Mouse (Mus musculus): ENCODE results near the gene Ttc7. TPM values are rescaled to one million over a fixed set of nuclear protein-coding genes. Genes with fewer than 3 reads are reported as not detected.

The Ttc7 gene
- total and polyA plus RNA-seq, 3 experiments = 22.8 to 42.4 TPM; not detected in 1

GRCm38 (mm10) chr17:87305065-87305464 lies 22.4 kb downstream of the Ttc7 start:
- no peak for TF ChIP-seq ZMIZ1 (IDR thresholded peaks at IDR 0.05; ENCODE audit: low read depth, low read length)
- TF ChIP-seq MAX (IDR thresholded peaks at IDR 0.05; ENCODE audit: low read length) = no peak
- TF ChIP-seq EP300 (IDR thresholded peaks at IDR 0.05; ENCODE audit: low read depth in 1 of 2, low read length in 2 of 2) = no peak
- TF ChIP-seq USF2 (IDR thresholded peaks at IDR 0.05; ENCODE audit: borderline replicate concordance in 1 of 2, insufficient read depth in 1 of 2, low read depth in 1 of 2, low read length in 2 of 2) = no peak
- TF ChIP-seq MXI1 (IDR thresholded peaks at IDR 0.05; ENCODE audit: low read depth, low read length) = no peak
- Histone ChIP-seq H3K4me1 (ENCODE audit: control insufficient read depth in 1 of 2, insufficient read depth in 2 of 2, low read length in 2 of 2) (peaks cover 0 to 16% of the 10 kb centered on the region in 2 experiments; a peak in 2 of 4 replicates), H3K9me3 (replicated peaks; ENCODE audit: insufficient read depth, low read length) (no peaks in the 10 kb centered on the region), H3K9ac (ENCODE audit: control insufficient read depth, low read depth, low read length, poor library complexity, severe bottlenecking) (no peak overlapping the region), H3K79me2 (ENCODE audit: control insufficient read depth, insufficient read depth, low read length, poor library complexity) (no peaks in the 10 kb centered on the region), H3K27ac (ENCODE audit: control insufficient read depth, low read depth, low read length) (no peak overlapping the region), H3K4me3 (ENCODE audit: control insufficient read depth in 1 of 2, insufficient read depth in 1 of 2, low read depth in 2 of 2, low read length in 2 of 2) (no peak overlapping the region), H3K27me3 (ENCODE audit: control insufficient read depth in 1 of 2, insufficient read depth in 2 of 2, low read length in 2 of 2) (no peaks in the 10 kb centered on the region), H3K36me3 (ENCODE audit: control insufficient read depth in 1 of 2, insufficient read depth in 2 of 2, low read length in 2 of 2) (no peaks in the 10 kb centered on the region; a peak in 2 of 4 replicates)
- DNase-seq (ENCODE audit: low read depth, low spot score) = no peak

- Histone ChIP-seq H3K36me3 (ENCODE audit: control insufficient read depth in 1 of 2, insufficient read depth in 2 of 2, low read length in 2 of 2) (peaks cover 0 to under 1% of the 10 kb centered on the region in 2 experiments; a peak in 1 of 4 replicates), H3K9ac (ENCODE audit: control insufficient read depth, low read depth, low read length, poor library complexity, severe bottlenecking) (no peak overlapping the region), H3K9me3 (replicated peaks; ENCODE audit: insufficient read depth, low read length) (no peaks in the 10 kb centered on the region), H3K79me2 (ENCODE audit: control insufficient read depth, insufficient read depth, low read length, poor library complexity) (no peaks in the 10 kb centered on the region), H3K27ac (ENCODE audit: control insufficient read depth, low read depth, low read length) (no peak overlapping the region), H3K27me3 (ENCODE audit: control insufficient read depth in 1 of 2, insufficient read depth in 2 of 2, low read length in 2 of 2) (no peaks in the 10 kb centered on the region), H3K4me1 (ENCODE audit: control insufficient read depth in 1 of 2, insufficient read depth in 2 of 2, low read length in 2 of 2) (peaks cover 0 to 10% of the 10 kb centered on the region in 2 experiments; a peak in 2 of 4 replicates), H3K4me3 (ENCODE audit: control insufficient read depth in 1 of 2, insufficient read depth in 1 of 2, low read depth in 2 of 2, low read length in 2 of 2) (no peak overlapping the region)
- DNase-seq (ENCODE audit: low read depth, low spot score) = no peak
- TF ChIP-seq RCOR1 (IDR thresholded peaks at IDR 0.05; ENCODE audit: low read depth, low read length) = no peak
- TF ChIP-seq CHD2 (IDR thresholded peaks at IDR 0.05; ENCODE audit: low read length) = no peak
- TF ChIP-seq GABPA (IDR thresholded peaks at IDR 0.05; ENCODE audit: low read depth, low read length) = no peak
- TF ChIP-seq MXI1 (IDR thresholded peaks at IDR 0.05; ENCODE audit: low read depth, low read length) = no peak
- TF ChIP-seq ZC3H11A (IDR thresholded peaks at IDR 0.05; ENCODE audit: low read depth, low read length) = no peak
- TF ChIP-seq MAFK (IDR thresholded peaks at IDR 0.05; ENCODE audit: borderline replicate concordance, low read depth, low read length) = no peak
- TF ChIP-seq ZNF384 (IDR thresholded peaks at IDR 0.05; ENCODE audit: low read depth, low read length) = no peak
- no peak for TF ChIP-seq MYB (IDR thresholded peaks at IDR 0.05; ENCODE audit: low read depth, low read length)
- no peak for TF ChIP-seq POLR2A (IDR thresholded peaks at IDR 0.05; ENCODE audit: control insufficient read depth in 1 of 2, insufficient read depth in 1 of 2, low read depth in 1 of 2, low read length in 2 of 2, poor library complexity in 1 of 2)
- no peak for TF ChIP-seq TBP (IDR thresholded peaks at IDR 0.05; ENCODE audit: low read depth, low read length)
- no peak for TF ChIP-seq NRF1 (IDR thresholded peaks at IDR 0.05; ENCODE audit: insufficient read depth, low read depth, low read length, poor library complexity, severe bottlenecking)
- TF ChIP-seq GATA1 (IDR thresholded peaks at IDR 0.05; ENCODE audit: low read depth, low read length) = no peak
Measured at GRCm38 (mm10) chr17:87306746-87307145, 24.1 kb downstream of the Ttc7 start.

Data from MEL (cell line).